Mouse (Mus musculus): ENCODE data around the gene Glis3. TPM values are rescaled to one million over a fixed set of nuclear protein-coding genes. Genes with fewer than 3 reads are reported as not detected.

Glis3 gene
- total and polyA plus RNA-seq, 3 experiments = 0.27 TPM; not detected in 2

- TF ChIP-seq GATA1 (IDR thresholded peaks at IDR 0.05; ENCODE audit: borderline replicate concordance, low read length) (no peak), POLR2AphosphoS5 (IDR thresholded peaks at IDR 0.05; ENCODE audit: insufficient replicate concordance, low read depth, low read length) (no peak), CTCF (IDR thresholded peaks at IDR 0.05; ENCODE audit: low read depth, low read length) (no peak), GATA2 (IDR thresholded peaks at IDR 0.05; ENCODE audit: borderline replicate concordance, low read depth, low read length) (no peak), TAL1 (conservative IDR thresholded peaks at IDR 0.05; ENCODE audit: low read depth, low read length) (no peak)
- Histone ChIP-seq H3K4me3 (ENCODE audit: low read depth, low read length) (no peak overlapping the region), H3K36me3 (replicated peaks) (no peaks in the 10 kb centered on the region), H3K4me1 (ENCODE audit: insufficient read depth, low read depth, low read length) (no peaks in the 10 kb centered on the region), H3K27me3 (ENCODE audit: insufficient read depth, low read length) (no peaks in the 10 kb centered on the region; the same call in 1 of the 2 replicates), H3K9me3 (replicated peaks) (no peaks in the 10 kb centered on the region)
- ATAC-seq (ENCODE audit: extremely low read depth, insufficient number of reproducible peaks, low FRiP score, poor library complexity, severe bottlenecking) = no peak
- DNase-seq (ENCODE audit: low spot score) = no peak
Observed at GRCm38 (mm10) chr19:28392838-28393237, 287.0 kb downstream of the Glis3 start.

- H3K4me3 ChIP-seq (ENCODE audit: low read depth, low read length) = no peak overlapping the region
- H3K27me3 ChIP-seq (ENCODE audit: insufficient read depth, low read length) = no peaks in the 10 kb centered on the region; the same call in 1 of the 2 replicates
- H3K36me3 ChIP-seq (replicated peaks) = no peaks in the 10 kb centered on the region
- DNase-seq (ENCODE audit: low spot score) (no peak), ATAC-seq (ENCODE audit: extremely low read depth, insufficient number of reproducible peaks, low FRiP score, poor library complexity, severe bottlenecking) (no peak)
- H3K9me3 ChIP-seq (replicated peaks) = no peaks in the 10 kb centered on the region
- TF ChIP-seq TAL1 (conservative IDR thresholded peaks at IDR 0.05; ENCODE audit: low read depth, low read length) (no peak), CTCF (IDR thresholded peaks at IDR 0.05; ENCODE audit: low read depth, low read length) (no peak), POLR2AphosphoS5 (IDR thresholded peaks at IDR 0.05; ENCODE audit: insufficient replicate concordance, low read depth, low read length) (no peak), GATA2 (IDR thresholded peaks at IDR 0.05; ENCODE audit: borderline replicate concordance, low read depth, low read length) (no peak), GATA1 (IDR thresholded peaks at IDR 0.05; ENCODE audit: borderline replicate concordance, low read length) (no peak)
- H3K4me1 ChIP-seq (ENCODE audit: insufficient read depth, low read depth, low read length) = no peaks in the 10 kb centered on the region
Observed at GRCm38 (mm10) chr19:28390920-28391319, 289.0 kb downstream of the Glis3 start.

GRCm38 (mm10) chr19:28389146-28389545 lies 290.7 kb downstream of the Glis3 start:
- no peaks in the 10 kb centered on the region for H3K36me3 ChIP-seq (replicated peaks)
- DNase-seq (ENCODE audit: low spot score) = no peak
- no peaks in the 10 kb centered on the region for H3K4me1 ChIP-seq (ENCODE audit: insufficient read depth, low read depth, low read length)
- H3K4me3 ChIP-seq (ENCODE audit: low read depth, low read length) = no peak overlapping the region
- no peak for ATAC-seq (ENCODE audit: extremely low read depth, insufficient number of reproducible peaks, low FRiP score, poor library complexity, severe bottlenecking)
- TF ChIP-seq CTCF (IDR thresholded peaks at IDR 0.05; ENCODE audit: low read depth, low read length) (no peak), TAL1 (conservative IDR thresholded peaks at IDR 0.05; ENCODE audit: low read depth, low read length) (no peak), GATA2 (IDR thresholded peaks at IDR 0.05; ENCODE audit: borderline replicate concordance, low read depth, low read length) (no peak), POLR2AphosphoS5 (IDR thresholded peaks at IDR 0.05; ENCODE audit: insufficient replicate concordance, low read depth, low read length) (no peak), GATA1 (IDR thresholded peaks at IDR 0.05; ENCODE audit: borderline replicate concordance, low read length) (no peak)
- H3K9me3 ChIP-seq (replicated peaks) = no peaks in the 10 kb centered on the region
- no peaks in the 10 kb centered on the region; the same call in 1 of the 2 replicates for H3K27me3 ChIP-seq (ENCODE audit: insufficient read depth, low read length)

- H3K4me1 ChIP-seq (ENCODE audit: insufficient read depth, low read depth, low read length) = no peaks in the 10 kb centered on the region
- no peaks in the 10 kb centered on the region for H3K27me3 ChIP-seq (ENCODE audit: insufficient read depth, low read length)
- DNase-seq (ENCODE audit: low spot score) (no peak), ATAC-seq (ENCODE audit: extremely low read depth, insufficient number of reproducible peaks, low FRiP score, poor library complexity, severe bottlenecking) (no peak)
- H3K36me3 ChIP-seq (replicated peaks) = no peaks in the 10 kb centered on the region
- TF ChIP-seq CTCF (IDR thresholded peaks at IDR 0.05; ENCODE audit: low read depth, low read length) (no peak), GATA1 (IDR thresholded peaks at IDR 0.05; ENCODE audit: borderline replicate concordance, low read length) (no peak), TAL1 (conservative IDR thresholded peaks at IDR 0.05; ENCODE audit: low read depth, low read length) (no peak), GATA2 (IDR thresholded peaks at IDR 0.05; ENCODE audit: borderline replicate concordance, low read depth, low read length) (no peak), POLR2AphosphoS5 (IDR thresholded peaks at IDR 0.05; ENCODE audit: insufficient replicate concordance, low read depth, low read length) (no peak)
- no peak overlapping the region for H3K4me3 ChIP-seq (ENCODE audit: low read depth, low read length)
- H3K9me3 ChIP-seq (replicated peaks) = no peaks in the 10 kb centered on the region
Observed at GRCm38 (mm10) chr19:28383425-28383824, 296.5 kb downstream of the Glis3 start.

GRCm38 (mm10) chr19:28382168-28382911 lies 297.5 kb downstream of the Glis3 start:
- Histone ChIP-seq H3K27me3 (ENCODE audit: insufficient read depth, low read length) (no peaks in the 10 kb centered on the region), H3K36me3 (replicated peaks) (no peaks in the 10 kb centered on the region), H3K4me1 (ENCODE audit: insufficient read depth, low read depth, low read length) (no peaks in the 10 kb centered on the region), H3K4me3 (ENCODE audit: low read depth, low read length) (no peak overlapping the region), H3K9me3 (replicated peaks) (no peaks in the 10 kb centered on the region)
- no peak for DNase-seq (ENCODE audit: low spot score)
- no peak for TF ChIP-seq POLR2AphosphoS5 (IDR thresholded peaks at IDR 0.05; ENCODE audit: insufficient replicate concordance, low read depth, low read length)
- TF ChIP-seq TAL1 (conservative IDR thresholded peaks at IDR 0.05; ENCODE audit: low read depth, low read length) = no peak
- TF ChIP-seq CTCF (IDR thresholded peaks at IDR 0.05; ENCODE audit: low read depth, low read length) = no peak
- TF ChIP-seq GATA1 (IDR thresholded peaks at IDR 0.05; ENCODE audit: borderline replicate concordance, low read length) = no peak
- no peak for TF ChIP-seq GATA2 (IDR thresholded peaks at IDR 0.05; ENCODE audit: borderline replicate concordance, low read depth, low read length)
- no peak for ATAC-seq (ENCODE audit: extremely low read depth, insufficient number of reproducible peaks, low FRiP score, poor library complexity, severe bottlenecking)

- TF ChIP-seq TAL1 (conservative IDR thresholded peaks at IDR 0.05; ENCODE audit: low read depth, low read length) (no peak), CTCF (IDR thresholded peaks at IDR 0.05; ENCODE audit: low read depth, low read length) (no peak), POLR2AphosphoS5 (IDR thresholded peaks at IDR 0.05; ENCODE audit: insufficient replicate concordance, low read depth, low read length) (no peak), GATA2 (IDR thresholded peaks at IDR 0.05; ENCODE audit: borderline replicate concordance, low read depth, low read length) (no peak), GATA1 (IDR thresholded peaks at IDR 0.05; ENCODE audit: borderline replicate concordance, low read length) (no peak)
- Histone ChIP-seq H3K27me3 (ENCODE audit: insufficient read depth, low read length) (no peaks in the 10 kb centered on the region), H3K36me3 (replicated peaks) (no peaks in the 10 kb centered on the region), H3K9me3 (replicated peaks) (no peaks in the 10 kb centered on the region), H3K4me3 (ENCODE audit: low read depth, low read length) (no peak overlapping the region), H3K4me1 (ENCODE audit: insufficient read depth, low read depth, low read length) (no peaks in the 10 kb centered on the region)
- ATAC-seq (ENCODE audit: extremely low read depth, insufficient number of reproducible peaks, low FRiP score, poor library complexity, severe bottlenecking) (no peak), DNase-seq (ENCODE audit: low spot score) (no peak)
Observed at GRCm38 (mm10) chr19:28381441-28381840, 298.4 kb downstream of the Glis3 start.
